Mouse (Mus musculus) c-Kit-positive CD71-positive TER-119-negative erythroid progenitor cells, embryonic 14.5 days (primary cell): ENCODE results near the gene Ube2v1.

Experiments used
- DNase-seq: peaks from one replicate; pipeline ENCODE4 v3.0.0-alpha.2; 2013; ENCODE audit warnings: low read depth

Gene Ube2v1

DNA sequence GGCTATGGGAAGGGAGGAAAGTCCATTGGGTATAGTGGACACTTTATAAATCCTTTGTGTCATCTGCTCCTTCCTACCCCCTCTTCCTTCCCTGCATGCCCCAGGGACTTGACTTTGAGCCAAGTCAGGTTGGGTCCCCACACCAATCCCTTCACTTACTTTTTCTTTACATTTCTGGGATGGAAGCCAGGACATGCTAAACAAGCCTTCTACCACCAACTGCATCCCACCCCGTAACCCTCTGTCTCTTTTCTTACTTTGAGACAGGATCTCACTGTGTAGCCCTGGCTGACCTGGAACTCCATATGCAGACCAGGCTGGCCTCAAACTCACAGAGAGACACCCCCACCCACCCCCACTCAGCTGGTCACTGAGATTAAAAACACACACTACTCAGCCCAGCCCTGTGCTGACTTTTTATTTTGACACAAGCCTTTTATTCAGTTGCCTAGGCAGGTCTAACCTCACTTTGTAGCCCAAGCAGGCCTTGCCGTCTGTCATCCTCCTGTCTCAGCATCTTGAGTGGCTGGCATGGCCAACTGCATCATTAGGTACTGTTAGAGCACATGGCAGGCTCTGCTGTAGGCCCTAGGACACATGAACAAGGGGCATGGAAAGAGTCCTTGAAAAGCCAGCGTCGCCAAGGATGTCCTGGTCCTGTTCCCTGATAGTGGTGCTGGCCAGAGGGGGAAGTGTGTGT, 38.2 kb downstream of the Ube2v1 start:
- no peak for DNase-seq

DNA sequence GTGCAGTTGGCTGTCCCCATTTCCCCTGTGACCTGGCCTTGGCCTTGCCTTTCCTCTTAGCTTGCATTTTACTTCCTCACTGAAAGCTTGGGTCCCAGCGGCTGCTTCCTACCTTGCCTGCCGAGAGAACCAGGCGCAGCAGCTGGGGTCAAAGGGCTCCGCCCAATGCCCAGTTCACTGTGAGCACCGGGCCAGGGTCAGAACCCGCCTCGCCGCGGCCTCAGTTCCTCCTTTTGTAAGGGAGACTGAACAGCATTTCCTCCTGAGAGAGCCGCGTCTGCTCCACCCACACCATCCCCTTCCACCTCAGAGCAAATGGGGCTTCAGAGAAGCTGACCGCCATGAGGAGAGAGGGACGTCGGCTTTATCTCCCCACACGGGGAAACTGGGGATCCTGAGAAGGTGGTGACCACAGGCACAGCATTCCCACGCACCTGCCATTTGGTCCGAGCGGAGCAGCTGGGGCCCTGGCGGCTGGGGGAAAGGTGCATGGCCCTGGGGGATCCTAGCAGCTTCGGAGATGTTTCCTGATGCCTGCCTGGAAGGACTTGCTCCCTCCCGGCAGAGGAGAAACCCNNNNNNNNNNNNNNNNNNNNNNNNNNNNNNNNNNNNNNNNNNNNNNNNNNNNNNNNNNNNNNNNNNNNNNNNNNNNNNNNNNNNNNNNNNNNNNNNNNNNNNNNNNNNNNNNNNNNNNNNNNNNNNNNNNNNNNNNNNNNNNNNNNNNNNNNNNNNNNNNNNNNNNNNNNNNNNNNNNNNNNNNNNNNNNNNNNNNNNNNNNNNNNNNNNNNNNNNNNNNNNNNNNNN, 42.9 kb downstream of the Ube2v1 start:
- DNase-seq = no peak

DNA sequence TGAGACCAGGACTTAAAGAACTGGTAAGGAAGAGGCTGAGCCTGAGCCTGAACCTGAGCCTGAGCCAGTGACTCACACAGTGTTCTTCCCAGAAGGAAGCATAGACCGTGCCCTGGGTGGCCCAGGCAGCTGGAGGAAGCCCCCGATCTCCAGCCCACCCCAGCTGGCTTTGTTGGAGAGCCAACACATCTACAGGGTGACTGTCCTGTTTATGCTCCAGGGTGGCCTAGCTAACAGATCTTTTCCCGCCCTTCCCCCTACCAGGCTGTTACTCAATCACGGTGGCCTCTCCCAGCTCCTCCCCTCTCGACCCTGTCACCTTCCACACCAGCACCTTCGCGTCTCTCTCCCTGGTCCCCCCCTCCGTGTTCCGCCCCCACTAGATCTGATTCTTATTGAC, 44.9 kb downstream of the Ube2v1 start:
- no peak for DNase-seq

DNA sequence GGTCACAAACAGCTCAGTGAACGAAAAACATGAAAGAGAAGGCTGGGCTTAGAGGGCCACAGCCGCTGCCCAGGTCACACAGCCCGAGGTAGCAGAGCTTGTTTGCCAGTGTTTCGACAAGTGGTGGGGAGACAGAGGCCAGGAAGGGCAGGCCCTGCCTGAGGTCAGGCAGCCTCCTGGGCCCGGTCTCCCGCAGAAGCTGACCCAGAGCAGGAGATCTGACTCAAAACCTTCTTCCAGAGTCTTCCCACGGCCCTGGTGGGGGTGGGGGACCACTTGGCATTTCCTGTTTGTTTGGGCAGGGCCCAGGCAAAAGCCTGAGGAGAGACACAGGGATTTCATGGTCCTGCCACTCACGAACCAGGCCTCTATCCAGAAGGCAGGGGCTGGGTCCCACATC, 45.9 kb downstream of the Ube2v1 start:
- no peak for DNase-seq

DNA sequence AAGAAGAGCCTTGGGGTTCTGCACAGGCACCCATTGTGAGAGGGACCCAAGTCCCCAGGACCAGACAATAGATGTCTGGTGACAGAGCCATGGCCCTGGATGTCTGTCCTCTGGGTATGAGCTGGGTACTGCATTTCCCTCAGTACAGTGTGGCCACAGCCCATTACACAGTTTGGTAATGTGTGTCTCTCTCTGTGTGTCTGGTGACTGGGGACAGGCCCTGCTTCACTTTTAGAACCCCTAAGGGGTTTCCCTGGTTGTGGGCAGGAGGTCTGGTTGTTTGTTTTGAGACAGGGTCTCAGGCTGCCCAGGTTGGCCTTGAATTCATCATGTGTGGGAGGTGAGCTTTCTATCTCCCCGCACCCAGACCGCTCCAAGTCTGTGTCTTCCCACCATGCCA, 46.6 kb downstream of the Ube2v1 start:
- DNase-seq = no peak

DNA sequence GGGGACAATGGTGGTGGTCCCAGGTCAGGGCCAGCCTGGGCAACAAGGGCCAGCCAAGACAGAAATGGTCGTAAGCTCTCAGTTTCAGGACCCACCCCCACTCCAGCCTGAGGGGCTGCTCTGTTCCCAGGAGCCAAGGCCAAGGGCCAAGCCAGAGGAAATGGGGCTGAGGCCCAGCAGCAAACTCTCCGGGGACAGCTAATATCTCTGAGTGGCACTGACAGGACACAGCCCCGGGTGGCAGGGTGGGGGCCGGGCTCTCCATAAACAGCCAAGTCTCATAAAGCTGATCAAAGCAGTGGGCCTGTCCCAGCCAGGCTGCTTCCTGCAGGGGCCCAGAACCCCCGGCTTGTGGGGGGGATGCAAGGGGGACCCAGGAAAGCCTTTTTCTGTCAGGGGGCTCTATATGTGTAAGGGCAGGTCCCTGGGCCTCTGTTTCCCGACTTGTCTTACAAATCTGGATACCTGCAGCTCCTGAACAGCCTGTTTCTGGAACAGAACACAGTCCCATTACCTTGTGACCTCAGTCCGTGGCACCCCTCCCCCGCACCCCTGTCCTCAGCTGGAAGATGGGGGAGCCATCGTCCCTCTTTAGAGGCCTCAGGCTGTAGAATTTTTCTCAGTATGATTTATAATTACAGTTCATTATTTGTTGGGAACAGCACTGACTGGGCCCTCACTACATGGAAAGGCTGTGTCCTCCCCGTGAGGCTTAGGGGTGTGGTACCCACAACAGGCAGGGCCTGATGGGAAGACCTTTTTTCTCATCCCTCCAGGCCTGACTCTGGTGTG, 48.5 kb downstream of the Ube2v1 start:
- DNase-seq = no peak

DNA sequence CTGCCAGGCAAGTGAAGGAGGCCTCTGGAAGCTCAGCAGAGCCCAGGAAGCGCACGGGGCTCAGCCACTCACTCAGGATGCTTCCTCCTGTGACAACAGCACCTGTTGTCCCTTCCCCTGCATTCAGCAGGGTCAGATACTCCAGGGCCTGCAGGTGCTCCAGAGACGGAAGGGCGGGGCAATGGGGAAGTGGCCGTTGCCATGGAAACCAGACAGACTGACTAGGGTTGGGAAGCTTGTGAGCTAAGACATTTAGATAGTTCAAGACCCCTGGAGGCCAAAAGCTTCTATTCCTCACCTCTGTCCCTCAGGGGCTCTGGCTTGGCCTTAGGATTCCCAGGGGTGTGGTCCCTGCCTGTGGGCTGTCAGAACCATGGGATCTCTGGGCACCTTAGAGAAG, 53.4 kb downstream of the Ube2v1 start:
- DNase-seq = no peak

DNA sequence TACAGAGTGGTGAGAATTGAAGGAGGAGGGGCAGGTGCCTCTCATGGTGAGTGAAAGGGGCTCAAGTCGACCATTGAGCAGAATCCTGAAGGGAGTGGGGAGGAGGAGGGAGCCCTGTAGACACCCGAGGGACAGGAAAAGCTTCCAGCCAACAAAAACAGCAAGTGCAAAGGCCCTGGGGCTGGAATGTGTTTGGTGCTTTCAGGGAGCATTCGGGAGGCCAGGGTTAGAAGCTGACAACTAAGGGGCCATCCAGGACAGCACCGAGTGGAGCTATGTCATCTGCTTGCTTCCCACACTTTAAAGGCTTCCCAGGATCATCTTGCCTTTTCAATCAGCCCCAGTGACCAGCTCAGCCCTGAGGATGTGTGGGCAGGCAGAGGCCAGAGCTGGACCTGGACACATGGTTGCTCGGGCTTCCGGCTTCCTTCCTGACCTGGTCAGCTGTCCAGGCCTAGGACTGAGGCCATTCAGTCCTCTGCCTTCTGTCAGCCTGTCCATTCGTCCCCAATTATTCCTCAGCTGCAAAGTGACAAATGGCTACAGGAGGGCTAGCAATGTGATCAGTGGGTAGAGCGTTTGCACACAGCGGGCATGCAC, 54.6 kb downstream of the Ube2v1 start:
- DNase-seq = no peak

DNA sequence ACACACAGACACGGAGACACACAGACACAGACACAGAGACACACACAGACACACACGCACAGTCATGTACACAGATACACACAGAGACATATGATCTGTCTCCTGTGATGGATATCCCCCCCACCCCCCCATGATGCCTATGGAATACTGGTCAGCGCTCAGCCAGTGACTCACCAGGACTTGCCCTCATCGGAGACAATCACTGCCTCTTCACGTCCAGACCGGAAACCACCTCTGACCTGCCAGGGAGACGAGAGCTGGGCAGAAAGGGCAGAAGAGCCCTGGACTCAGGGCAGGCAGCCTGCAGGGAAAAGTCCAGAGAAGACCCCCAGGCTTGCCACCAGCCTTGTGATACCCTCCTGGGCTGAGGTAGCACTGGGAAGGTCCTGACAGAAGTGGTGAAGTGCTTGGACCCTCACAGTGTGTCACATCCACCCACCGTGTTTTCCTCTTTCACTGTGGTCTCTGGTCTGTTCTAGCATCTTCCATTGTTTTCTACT, 55.7 kb downstream of the Ube2v1 start:
- DNase-seq = no peak

DNA sequence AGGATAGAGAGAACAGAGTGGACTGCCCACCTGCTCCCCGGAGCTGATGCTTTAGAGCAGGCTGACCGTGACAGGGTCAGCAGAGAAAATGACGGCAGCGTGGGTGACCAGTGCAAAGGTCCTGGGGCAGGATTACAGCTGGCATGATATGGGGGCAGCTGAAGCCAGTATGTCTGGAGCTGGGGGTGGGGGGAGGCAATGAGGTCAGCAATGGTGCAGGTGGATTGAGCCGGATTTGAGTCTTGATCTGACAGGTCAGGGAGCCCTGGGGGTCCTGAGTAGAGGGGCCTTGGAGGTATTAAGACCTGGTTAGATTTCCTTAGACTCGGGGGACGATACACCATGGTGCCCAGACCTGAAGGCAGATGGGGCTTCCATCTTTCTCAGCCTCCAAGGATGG, 56.3 kb downstream of the Ube2v1 start:
- DNase-seq = no peak

DNA sequence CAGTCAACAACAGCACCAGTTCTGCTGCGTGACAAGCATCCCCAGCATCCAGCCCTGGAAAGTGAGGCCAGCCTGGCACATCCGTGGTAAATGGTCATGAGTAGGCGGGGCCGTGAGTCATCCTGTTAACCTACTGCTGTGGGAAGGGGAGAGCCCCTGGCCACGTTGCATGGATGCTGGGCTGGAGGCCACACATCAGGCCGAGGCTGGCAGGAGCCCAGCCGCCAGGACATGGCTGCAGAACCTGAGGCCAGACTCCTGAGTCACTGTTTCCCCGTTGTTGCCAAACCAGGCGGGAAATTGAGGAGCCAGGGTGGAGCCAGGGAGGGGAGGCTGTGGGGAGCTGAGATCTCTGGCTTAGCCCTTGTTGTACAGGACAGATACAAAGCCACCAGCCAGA, 57.1 kb downstream of the Ube2v1 start:
- no peak for DNase-seq

DNA sequence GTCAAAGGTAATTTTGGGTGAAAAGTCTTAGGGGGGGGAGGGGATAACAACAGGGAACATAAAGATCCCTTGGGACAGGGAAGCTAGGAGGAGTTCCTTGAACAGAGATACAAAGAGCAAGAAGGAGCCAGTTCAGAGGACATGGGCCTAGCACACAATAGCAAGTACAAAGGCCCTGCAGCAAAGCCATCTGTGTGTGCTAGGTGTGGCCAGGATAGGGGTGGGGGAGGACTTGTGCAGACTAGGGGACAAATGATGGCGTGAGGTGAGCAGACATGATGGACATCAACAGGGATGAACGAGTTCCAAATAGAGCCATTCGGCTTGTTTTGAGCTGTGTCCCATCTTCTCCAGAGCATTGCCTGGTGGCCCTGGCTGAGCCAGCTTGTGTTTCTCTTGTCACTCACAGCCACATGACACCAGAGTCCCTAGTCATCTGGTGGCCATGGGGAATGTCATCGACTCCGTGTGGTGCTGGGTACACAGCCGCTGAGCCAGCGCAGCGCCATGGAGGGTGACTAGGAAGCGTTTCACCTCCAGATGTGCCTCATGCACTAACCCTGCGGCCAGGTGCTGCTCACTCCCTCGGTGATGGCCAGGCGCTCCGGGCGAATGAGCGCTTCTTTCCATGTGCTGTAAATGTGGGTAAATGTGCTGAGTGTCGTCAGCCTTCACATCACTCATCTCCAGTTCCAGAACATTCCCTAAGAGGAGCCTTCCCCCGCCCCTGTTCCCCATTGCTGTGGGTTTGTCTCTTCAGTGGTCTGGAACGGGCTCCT, 60.3 kb downstream of the Ube2v1 start:
- DNase-seq = no peak

DNA sequence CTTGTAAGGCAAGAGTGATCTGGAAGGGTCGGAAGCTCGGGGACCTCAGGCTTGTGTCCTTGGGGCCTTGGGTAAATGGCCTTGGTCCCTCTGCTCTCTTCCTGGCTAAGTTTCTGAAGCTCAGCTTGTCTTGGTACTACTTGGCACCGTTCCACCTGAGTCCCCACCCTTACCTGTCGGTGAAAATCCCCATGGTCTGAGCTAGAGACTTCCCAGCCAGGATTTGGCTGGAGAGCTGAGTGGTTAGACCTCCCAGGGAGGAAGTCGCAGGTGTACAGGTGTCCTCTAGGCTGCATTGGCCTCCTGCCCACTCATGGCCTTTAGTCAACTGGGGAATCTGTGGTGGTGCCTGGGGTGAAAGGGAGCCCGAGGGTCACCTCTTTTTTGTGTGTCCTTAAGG, 61.1 kb downstream of the Ube2v1 start:
- no peak for DNase-seq

DNA sequence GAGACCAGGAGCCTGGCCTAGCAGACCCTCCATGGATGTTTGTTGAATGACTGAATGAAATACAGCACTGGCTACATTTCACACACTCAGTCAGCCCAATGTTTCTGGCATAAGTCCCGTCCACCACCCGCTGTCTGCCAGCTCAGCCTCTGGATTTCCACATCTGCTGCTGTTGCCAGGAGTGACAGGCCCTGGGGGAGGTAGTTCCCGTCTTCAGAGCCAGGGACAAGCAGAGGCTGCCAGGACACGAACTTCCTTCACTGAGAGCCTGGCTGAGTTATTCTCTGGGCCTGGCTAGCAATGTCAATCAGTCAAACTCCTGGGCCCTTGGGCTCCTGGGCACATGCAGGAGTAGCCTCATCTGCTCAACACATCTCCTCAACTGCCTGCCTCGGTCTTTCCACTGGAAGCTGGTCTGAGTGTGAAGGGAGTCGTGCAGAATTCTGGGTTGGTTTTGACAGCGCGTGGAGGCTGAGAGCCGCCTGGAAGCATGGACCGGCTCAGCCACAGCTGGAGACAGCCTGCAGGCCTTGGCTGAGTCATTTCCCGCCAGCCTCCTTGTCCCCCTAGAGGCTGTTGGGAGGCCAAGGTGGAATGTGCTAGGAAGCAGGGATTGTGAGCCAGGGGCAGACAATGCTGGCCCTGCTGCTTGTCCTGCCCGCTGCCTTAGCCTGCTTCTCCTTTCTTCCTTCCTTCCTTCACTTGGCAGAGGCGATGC, 61.8 kb downstream of the Ube2v1 start:
- DNase-seq = no peak

DNA sequence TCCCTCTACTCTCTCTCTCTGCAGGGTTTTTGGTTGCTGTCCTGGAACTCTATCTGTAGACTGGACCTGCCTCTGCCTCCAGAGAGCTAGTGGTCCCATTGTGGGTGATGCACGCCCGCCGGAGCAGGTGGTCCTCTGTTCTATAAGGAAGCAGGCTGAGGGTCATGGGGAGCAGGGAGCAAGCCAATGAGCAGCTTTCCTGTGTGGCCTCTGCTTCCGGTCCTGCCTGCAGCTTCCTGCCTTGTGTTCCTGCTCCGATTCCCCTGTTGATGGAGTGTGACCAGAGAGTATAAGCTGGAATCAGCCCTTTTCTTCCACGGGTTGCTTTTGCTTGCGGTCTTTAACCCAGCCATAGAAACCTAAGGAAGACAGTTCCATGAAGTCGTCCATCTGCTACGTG, 63.8 kb downstream of the Ube2v1 start:
- DNase-seq = no peak

DNA sequence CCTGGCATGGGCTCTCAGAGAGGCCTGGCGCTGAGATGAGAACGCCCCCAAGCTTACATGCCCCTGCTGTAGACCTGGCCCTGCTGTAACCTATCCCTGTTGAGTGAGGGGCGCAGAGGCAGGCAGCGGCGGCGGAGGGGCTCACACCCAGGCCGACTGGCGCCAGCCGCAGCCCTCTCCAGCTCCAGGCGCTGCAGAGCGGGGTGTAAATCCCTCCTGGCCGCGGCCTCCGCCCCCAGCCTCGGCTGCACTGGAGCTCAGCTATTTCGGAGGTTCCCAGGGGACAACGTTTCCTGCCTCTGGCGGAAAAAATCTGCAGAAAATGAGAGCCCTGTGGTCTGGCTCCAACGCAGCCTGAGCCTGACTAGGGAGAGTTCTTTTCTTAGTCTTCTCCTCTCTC, 66.2 kb downstream of the Ube2v1 start:
- no peak for DNase-seq

DNA sequence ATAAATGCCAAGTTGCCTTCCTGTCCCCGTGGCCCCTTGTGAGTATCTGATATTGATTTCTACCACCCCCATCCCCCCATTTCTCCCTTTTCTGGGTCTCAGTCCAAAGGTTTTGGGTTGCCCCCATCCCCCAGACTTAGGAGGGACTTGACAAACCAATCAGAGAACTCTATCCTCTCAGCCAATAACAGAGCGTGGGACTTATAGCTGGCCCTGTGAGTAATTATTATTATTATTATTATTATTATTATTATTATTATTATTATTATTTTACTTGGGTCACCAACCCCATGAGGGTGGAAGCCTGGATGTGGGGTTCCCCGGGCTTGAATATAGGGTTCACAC, 66.6 kb downstream of the Ube2v1 start:
- no peak for DNase-seq

DNA sequence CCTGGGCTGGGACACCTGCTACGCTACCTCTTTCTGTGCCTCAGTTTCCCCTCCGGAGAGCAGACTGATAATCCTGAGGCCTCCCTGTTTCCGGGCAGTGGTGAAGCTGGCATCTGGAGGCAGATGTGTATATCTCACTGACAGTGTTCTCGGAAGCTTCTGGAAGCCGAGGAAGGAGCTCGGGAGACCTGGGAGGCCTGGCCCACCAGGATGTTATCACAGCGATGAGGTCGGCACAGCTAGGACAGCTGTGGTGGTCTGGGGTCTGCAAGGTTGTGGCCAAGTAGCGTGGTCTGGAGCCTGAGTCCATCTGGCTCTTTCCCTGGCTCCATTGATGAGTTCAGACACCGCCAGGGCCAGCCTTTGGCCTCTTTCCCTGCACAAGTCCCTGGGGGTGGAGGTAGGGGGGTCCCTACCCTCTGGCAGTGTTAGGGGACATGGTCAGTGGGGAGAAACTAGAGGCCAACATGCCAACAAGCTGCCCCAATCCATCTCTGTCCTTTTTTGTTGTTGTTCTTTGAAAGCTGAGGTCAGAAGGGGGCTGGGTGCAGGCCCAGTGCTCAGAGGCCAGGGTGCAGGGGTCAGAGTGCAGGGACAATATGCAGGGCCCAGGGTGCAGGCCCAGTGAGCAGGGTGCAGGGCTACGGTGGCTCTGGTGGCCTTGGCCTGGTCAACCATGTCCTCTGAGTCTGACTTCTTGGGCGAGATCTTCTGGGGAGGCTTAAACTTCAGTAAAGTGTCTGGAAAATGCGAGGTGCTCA, 67.2 kb downstream of the Ube2v1 start:
- DNase-seq = no peak

DNA sequence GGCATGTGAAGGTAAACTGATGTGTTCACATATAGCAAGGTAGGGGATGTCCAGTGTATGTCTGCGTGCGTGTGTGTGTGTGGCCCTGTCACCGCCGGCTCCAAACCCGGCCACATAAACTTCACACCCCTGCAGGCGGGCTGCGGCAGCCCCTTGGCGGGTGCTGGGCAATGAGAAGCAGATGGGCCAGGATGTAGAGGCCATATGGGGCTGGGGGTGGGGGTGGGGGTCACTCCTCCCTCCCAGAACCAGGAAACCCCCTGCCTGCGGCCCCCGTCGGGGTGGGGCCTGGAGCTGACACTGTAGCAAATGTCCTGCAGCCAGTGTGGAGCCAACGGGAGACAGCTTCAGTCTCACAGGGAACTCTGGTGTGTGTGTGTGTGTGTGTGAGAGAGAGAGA, 68.2 kb downstream of the Ube2v1 start:
- no peak for DNase-seq

DNA sequence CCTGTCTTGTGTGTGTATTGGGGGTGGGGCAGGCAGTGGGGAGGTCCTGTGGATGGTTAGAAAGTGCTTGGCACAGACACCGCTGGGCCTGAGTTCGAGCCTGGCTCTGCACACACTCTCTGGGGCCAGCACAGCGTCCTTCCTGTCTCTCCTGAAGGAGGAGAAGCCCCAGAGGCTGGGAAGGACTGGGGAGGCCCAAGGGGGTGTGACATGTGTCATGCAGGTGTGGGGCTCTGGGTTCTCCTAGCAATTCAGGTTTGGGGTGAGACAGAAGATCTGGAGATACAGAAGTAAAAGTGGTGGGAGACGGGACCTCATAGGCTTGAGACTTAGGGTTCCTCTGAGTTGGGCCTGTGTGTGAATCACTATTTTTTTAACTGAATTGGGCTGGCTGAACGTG, 68.9 kb downstream of the Ube2v1 start:
- DNase-seq = no peak
